Mouse (Mus musculus): ENCODE results near the gene Orm2. TPM values are rescaled to one million over a fixed set of nuclear protein-coding genes. Genes with fewer than 3 reads are reported as not detected.

Gene Orm2
- polyA plus RNA-seq, 1 experiment from 2014 or later = not detected

DNA sequence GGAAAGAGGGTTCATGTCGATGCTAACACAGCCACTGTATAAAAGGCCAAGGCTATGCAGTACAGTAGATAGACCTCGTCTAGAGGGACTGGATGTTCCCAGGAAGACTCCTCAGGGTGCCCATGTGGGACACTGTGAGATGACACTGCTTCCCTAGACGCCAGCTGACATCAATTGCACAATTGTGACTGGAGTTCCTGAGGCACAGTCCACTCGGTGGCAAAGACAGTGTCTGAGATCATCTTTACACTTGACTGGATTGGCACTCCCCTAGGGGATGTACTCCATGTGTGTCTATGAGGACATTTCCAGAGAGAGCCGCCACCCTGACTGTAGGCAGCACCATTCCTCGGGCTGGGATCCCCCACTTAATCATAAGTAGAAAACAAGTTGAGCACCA is 13.7 kb upstream of the Orm2 start:
- ATAC-seq = no peak
- Histone ChIP-seq H3K4me2 (no peak overlapping the region), H3K36me3 (ENCODE audit: poor library complexity, severe bottlenecking) (no peaks in the 10 kb centered on the region), H3K27ac (no peak overlapping the region), H3K9ac (no peak overlapping the region), H3K4me3 (no peak overlapping the region), H3K4me1 (no peaks in the 10 kb centered on the region), H3K9me3 (replicated peaks) (no peaks in the 10 kb centered on the region), H3K27me3 (no peaks in the 10 kb centered on the region)
- 79% methylated on average over 6 of the region's 6 CpGs for WGBS

DNA sequence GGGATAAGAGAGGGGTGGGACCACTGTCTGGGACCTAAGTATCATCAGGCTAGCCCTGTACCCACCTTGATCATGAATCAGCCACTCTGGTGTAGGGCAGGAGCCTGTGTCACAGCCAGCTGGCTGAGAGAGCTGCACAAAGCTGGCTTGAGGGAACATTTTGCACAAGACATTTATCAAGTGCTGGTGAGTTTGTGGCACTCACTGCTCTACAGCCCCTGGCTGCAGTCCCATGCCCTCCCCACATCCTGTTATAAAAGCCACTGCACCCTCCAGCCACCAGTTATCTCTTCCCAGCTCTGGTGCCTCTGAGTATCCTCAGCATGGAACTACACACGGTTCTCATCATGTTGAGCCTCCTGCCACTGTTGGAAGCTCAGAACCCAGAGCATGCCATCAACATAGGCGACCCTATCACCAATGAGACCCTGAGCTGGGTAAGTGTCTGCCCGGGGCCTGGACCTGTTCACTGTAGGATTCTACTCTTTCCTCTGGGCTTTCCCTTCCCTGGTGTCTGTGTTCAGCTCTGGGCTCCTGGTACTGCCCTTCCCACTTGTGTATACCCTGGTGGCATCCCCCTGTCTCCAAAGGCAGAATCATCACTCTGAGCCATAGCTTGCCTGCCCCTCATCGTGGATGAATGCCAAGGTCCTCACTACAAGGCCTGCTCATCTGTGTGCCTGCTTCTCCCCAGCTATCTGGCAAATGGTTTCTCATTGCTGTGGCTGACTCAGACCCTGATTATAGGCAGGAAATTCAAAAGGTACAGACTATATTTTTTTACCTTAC is 6.2 kb upstream of the Orm2 start, which contains the start of gene Orm3:
Orm3 (plus strand) TSS at position 286 of the 789 bp plus-strand sequence.
- Histone ChIP-seq H3K9me3 (replicated peaks) (no peaks in the 10 kb centered on the region), H3K4me1 (no peaks in the 10 kb centered on the region), H3K4me3 (no peak within 1 kb of the TSS), H3K9ac (no peak within 1 kb of the TSS), H3K27me3 (no peaks in the 10 kb centered on the region), H3K4me2 (no peak within 1 kb of the TSS), H3K27ac (no peak within 1 kb of the TSS), H3K36me3 (ENCODE audit: poor library complexity, severe bottlenecking) (no peaks in the 10 kb centered on the region)
- ATAC-seq = no peak
- 79% methylated on average over 4 of the region's 4 CpGs for WGBS

DNA sequence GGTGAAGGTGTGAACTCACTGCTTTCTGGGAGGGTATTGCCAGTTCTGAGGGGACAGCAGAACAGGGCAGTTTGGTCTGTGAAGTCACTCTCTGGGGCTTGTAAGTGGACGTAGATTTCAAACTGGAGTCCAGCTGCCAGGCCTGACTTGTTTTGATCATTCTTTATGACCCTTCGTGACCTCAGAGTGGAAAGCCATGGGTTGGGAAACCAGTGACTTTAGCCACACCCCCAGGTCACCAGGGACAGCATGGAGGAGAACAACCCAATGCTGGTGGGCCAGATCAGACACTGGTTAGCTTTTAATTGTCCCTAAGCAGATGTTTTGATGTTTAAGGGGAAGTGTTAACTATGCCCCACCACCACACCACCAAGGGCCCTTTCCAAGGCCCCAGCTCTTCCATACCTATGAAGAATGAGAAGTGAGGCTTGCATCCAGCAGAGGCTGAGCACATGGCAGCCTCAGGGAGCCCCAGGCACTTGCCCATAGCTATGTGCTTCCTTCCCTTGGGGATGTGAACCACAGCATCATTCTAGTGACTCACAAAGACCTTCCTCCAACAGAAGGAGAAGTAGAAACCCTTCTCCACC is 5.2 kb upstream of the Orm2 start:
- 69% methylated on average over 2 of the region's 2 CpGs for WGBS
- no peaks in the 10 kb centered on the region for H3K9me3 ChIP-seq (replicated peaks)

DNA sequence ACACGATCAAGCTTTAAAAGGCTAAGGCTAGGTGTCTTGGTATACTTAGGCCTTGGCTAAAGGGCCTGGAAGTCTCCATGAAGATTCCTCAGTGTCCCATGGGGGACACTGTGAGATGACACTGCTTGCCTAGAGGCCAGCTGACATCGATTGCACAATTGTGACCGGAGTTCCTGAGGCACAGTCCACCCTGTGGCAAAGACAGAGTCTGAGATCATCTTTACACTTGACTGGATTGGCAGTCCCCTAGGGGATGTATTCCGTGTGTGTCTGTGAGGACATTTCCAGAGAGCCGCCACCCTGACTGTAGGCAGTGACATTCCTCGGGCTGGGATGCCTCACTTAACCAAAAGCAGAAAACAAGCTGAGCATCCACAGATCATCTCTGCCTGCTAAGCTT is 2.4 kb upstream of the Orm2 start:
- no peaks in the 10 kb centered on the region for H3K36me3 ChIP-seq (ENCODE audit: poor library complexity, severe bottlenecking)
- no peaks in the 10 kb centered on the region for H3K9me3 ChIP-seq (replicated peaks)
- H3K27me3 ChIP-seq = no peaks in the 10 kb centered on the region
- H3K4me3 ChIP-seq = no peak overlapping the region
- no peaks in the 10 kb centered on the region for H3K4me1 ChIP-seq
- WGBS = 79% methylated on average over 6 of the region's 6 CpGs
- ATAC-seq = no peak
- no peak overlapping the region for H3K27ac ChIP-seq
- H3K9ac ChIP-seq = no peak overlapping the region
- H3K4me2 ChIP-seq = no peak overlapping the region

More for the DNA sequence above, 5.2 kb upstream of the Orm2 start:
- Histone ChIP-seq H3K27me3 (no peaks in the 10 kb centered on the region), H3K36me3 (ENCODE audit: poor library complexity, severe bottlenecking) (no peaks in the 10 kb centered on the region), H3K4me2 (no peak overlapping the region), H3K4me1 (no peaks in the 10 kb centered on the region), H3K27ac (no peak overlapping the region), H3K9ac (no peak overlapping the region), H3K4me3 (no peak overlapping the region)
- ATAC-seq = no peak

DNA sequence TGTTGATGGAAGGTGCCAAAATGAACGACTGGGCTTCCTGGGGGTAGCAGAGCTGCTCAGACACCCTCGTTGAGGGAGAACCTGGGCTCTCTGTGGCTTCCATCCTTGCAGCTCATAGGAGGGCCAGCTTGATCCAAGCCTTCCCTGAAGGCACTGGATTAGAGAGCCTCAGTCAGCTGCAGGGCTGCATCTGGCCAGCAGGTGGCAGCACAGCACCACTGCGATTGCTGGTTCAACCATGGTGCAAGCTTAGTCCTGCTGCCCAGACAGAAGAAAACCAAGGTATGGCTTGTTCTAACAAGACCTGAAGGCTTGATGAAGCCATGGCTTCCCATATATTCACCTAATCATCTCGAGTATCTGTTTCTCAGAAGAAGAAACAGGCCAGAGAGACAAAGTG is 6.3 kb downstream of the Orm2 start:
- Histone ChIP-seq H3K4me1 (no peaks in the 10 kb centered on the region), H3K36me3 (ENCODE audit: poor library complexity, severe bottlenecking) (peaks cover 70% of the 10 kb centered on the region), H3K9ac (no peak overlapping the region), H3K27me3 (no peaks in the 10 kb centered on the region), H3K4me2 (no peak overlapping the region), H3K27ac (no peak overlapping the region), H3K9me3 (replicated peaks) (no peaks in the 10 kb centered on the region), H3K4me3 (no peak overlapping the region)
- peak; percentile 75 for ATAC-seq
- WGBS = 15% methylated on average over 4 of the region's 4 CpGs

DNA sequence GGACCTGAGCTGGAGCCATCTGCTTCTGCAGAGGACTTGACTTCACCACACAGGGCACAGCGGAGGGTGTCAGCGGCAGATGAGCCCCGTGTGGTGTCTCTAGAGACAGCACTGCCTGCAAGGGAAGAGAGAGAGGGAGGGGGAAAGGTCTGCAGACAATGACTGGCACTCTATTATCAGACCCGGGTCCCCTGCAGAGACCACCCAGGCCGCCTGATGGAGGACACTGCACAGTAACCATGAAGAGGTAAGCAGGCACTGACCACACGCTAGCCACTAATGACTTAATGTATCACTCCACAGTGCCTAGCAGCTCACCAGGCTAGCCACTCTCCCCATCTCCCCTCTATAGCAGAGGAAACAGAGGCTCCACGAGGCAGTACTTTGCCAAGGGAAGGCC is 8.6 kb downstream of the Orm2 start:
- H3K4me3 ChIP-seq = no peak overlapping the region

DNA sequence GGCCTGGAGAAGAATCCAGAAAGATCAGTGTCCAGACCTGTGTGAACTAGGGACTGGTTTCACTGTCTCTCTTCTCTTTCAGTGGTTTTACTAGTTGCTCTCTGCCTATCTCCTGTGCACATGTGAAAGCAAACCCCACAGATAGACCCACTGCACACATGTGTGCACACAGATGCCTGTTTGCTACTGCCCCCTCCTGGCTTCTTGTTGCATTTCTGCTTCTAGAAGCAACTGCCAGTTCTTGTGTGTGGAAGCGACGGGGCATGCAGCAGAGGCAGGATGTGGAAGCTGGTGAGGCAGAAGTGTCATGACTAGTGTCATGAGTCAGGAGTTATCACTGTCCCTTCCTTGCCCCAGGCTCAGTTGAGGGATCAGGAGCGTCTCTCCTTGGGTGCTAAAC is 9.6 kb downstream of the Orm2 start:
- H3K4me1 ChIP-seq = 0 out of 2 replicates have a peak, but pooled peaks cover 7% of the 10 kb centered on the region
- 65% methylated on average over 3 of the region's 3 CpGs for WGBS
- H3K27me3 ChIP-seq = no peaks in the 10 kb centered on the region
- no peaks in the 10 kb centered on the region for H3K9me3 ChIP-seq (replicated peaks)
- no peak for ATAC-seq
- H3K27ac ChIP-seq = no peak overlapping the region
- no peak overlapping the region for H3K9ac ChIP-seq
- peaks cover 97% of the 10 kb centered on the region for H3K36me3 ChIP-seq (ENCODE audit: poor library complexity, severe bottlenecking)
- H3K4me2 ChIP-seq = no peak overlapping the region
- H3K4me3 ChIP-seq = no peak overlapping the region

More for the DNA sequence above, 8.6 kb downstream of the Orm2 start:
- Histone ChIP-seq H3K4me2 (no peak overlapping the region), H3K36me3 (ENCODE audit: poor library complexity, severe bottlenecking) (peaks cover 92% of the 10 kb centered on the region), H3K4me1 (0 out of 2 replicates have a peak, but pooled peaks cover 7% of the 10 kb centered on the region), H3K27me3 (no peaks in the 10 kb centered on the region), H3K9ac (no peak overlapping the region; the same call in 1 of the 2 replicates), H3K9me3 (replicated peaks) (no peaks in the 10 kb centered on the region), H3K27ac (no peak overlapping the region)
- ATAC-seq = no peak
- 33% methylated on average over 7 of the region's 7 CpGs for WGBS

DNA sequence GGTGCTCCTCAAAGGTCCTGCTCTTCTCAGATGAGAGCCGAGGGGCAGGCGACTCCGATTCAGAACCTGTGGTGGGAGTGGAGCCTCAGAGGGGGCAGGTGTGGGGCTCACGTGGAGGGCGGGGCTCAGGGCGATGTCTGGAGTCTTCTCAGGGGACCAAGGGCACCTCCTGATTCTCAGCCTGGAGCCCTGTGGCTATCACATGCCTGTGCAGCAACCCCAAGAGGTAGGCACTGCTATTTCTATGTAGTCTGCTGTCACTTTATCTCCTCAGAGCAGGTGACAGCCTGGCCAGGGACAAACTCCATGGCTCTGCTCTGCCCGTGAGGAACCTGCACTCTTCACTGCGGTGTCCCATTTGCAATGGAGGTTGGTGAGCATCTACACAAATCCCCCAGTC is 11.2 kb downstream of the Orm2 start:
- no peak overlapping the region for H3K9ac ChIP-seq
- no peak overlapping the region for H3K4me3 ChIP-seq
- H3K4me1 ChIP-seq = 0 out of 2 replicates have a peak, but pooled peaks cover 7% of the 10 kb centered on the region
- H3K27ac ChIP-seq = no peak overlapping the region
- WGBS = 95% methylated on average over 8 of the region's 8 CpGs
- H3K4me2 ChIP-seq = no peak overlapping the region
- no peak for ATAC-seq
- H3K9me3 ChIP-seq (replicated peaks) = no peaks in the 10 kb centered on the region
- H3K27me3 ChIP-seq = no peaks in the 10 kb centered on the region
- H3K36me3 ChIP-seq (ENCODE audit: poor library complexity, severe bottlenecking) = peaks cover 98% of the 10 kb centered on the region

DNA sequence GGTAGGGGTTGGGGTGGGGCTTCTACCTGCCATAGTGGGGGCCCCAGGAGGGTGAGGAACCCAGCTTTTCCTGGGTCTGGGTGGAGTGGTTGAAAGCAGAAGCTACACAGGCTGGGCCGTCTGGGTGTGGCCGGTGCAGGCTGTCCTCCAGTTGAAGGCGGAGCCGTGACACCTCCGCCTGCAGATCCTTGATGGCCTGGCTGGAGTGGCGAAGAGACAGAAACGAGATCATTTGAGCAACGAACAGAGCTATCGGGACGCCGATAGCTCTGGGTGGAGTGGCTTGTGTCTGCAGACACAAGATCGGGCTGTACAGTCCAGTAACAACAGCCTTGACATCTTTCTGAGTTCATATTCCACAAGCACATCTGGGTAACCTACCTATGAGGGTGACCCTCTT is 12.1 kb downstream of the Orm2 start:
- H3K27me3 ChIP-seq = no peaks in the 10 kb centered on the region
- no peak for ATAC-seq
- H3K9me3 ChIP-seq (replicated peaks) = no peaks in the 10 kb centered on the region
- H3K36me3 ChIP-seq (ENCODE audit: poor library complexity, severe bottlenecking) = peaks cover 98% of the 10 kb centered on the region
- WGBS = 90% methylated on average over 12 of the region's 12 CpGs
- no peak overlapping the region for H3K4me3 ChIP-seq
- no peak overlapping the region for H3K9ac ChIP-seq
- no peak overlapping the region for H3K4me2 ChIP-seq
- 0 out of 2 replicates have a peak, but pooled peaks cover 7% of the 10 kb centered on the region for H3K4me1 ChIP-seq
- 0 out of 2 replicates have a peak overlapping the region, but pooled peaks have one; percentile 6 for H3K27ac ChIP-seq

DNA sequence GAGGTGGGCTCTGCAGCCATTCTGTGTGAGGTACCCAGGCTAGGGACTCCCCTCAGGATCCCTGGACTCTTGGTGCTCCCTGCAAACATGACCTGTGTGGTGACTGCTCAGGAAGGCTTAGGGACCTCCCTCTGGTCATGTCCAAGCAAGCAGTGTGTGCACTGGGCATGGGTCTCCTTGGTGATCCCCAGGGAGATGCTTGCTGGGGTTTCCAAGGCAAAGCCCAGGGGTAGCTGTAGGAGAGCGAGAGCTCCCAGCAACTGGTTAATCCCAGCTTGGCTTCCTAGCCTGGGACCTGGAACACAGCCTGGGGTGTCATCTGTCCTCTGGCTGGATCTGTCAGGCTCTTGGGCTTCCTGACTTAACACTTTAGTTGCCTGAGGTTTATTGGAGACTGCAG is 13.1 kb downstream of the Orm2 start:
- H3K9ac ChIP-seq = no peak overlapping the region
- H3K4me2 ChIP-seq = no peak overlapping the region
- WGBS = 55% methylated on average over 1 of the region's 1 CpGs
- ATAC-seq = no peak
- H3K27me3 ChIP-seq = no peaks in the 10 kb centered on the region
- H3K27ac ChIP-seq = no peak overlapping the region
- no peaks in the 10 kb centered on the region for H3K9me3 ChIP-seq (replicated peaks)
- no peak overlapping the region for H3K4me3 ChIP-seq
- H3K36me3 ChIP-seq (ENCODE audit: poor library complexity, severe bottlenecking) = peaks cover 99% of the 10 kb centered on the region
- H3K4me1 ChIP-seq = 0 out of 2 replicates have a peak, but pooled peaks cover 7% of the 10 kb centered on the region

DNA sequence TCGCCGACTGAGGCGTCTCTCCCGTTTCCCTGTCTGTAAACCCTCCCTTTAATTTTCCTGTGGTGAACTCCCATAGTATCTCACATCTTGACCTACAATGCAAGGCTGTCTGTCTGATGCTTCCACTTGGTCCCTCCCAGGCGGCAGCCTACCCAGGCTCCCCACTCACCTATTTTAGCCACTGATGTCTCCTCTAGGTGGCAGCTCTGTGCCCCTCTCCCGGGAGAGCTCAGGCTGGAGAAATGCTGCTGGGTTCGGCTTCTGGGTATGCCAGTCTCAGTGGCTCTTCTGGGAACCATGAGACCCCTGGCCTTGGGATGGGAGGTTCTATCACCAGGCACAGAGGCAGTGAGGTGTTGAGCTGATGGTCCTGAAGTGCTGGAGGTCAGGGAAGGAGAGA is 15.2 kb downstream of the Orm2 start:
- no peak; the same call in 1 of the 2 replicates for ATAC-seq
- 68% methylated on average over 7 of the region's 7 CpGs for WGBS
- H3K27ac ChIP-seq = no peak overlapping the region
- no peaks in the 10 kb centered on the region for H3K27me3 ChIP-seq
- no peak overlapping the region for H3K9ac ChIP-seq
- H3K4me2 ChIP-seq = no peak overlapping the region
- no peak overlapping the region for H3K4me3 ChIP-seq
- H3K36me3 ChIP-seq (ENCODE audit: poor library complexity, severe bottlenecking) = peaks cover 99% of the 10 kb centered on the region
- H3K4me1 ChIP-seq = 0 out of 2 replicates have a peak, but pooled peaks cover 7% of the 10 kb centered on the region
- H3K9me3 ChIP-seq (replicated peaks) = no peaks in the 10 kb centered on the region

DNA sequence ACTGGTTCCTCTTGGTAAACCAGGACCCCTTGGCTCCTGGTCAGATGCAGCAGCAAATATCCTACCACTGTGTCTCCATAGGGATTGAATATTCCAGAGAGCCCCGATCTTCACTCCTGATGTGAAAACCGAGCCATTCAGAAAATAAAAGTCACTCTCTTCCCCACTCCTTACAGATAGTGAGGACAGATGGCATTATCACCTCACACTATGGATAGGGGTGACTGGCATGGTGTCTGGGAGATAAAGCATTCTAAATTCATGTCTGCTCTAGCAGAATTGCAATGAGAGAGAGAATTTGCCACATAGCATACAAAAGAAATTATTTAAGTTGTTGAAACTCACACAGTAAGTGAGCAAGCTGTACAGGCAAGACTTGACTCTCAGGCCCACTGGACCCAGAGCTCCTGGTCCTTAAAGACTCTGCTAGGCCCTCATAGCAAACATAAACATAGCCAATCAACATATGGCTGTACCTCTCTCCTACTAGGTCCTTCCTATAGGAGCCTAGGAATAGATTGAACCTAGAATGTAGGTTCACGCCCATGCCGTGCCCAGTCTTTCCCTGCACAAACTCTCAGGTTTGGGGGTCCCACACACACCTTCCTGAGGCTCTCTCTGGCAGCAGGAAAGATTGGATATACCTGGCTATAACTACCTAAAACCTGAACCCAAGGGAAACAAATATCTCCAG is 20.6 kb downstream of the Orm2 start:
- WGBS = 93% methylated on average over 4 of the region's 4 CpGs
- no peak overlapping the region for H3K4me2 ChIP-seq
- H3K9ac ChIP-seq = no peak overlapping the region
- H3K27me3 ChIP-seq = no peaks in the 10 kb centered on the region
- H3K9me3 ChIP-seq (replicated peaks) = no peaks in the 10 kb centered on the region
- no peak for ATAC-seq
- H3K4me1 ChIP-seq = peaks cover 11% of the 10 kb centered on the region
- no peak overlapping the region for H3K4me3 ChIP-seq
- H3K27ac ChIP-seq = no peak overlapping the region
- peaks cover 90% of the 10 kb centered on the region for H3K36me3 ChIP-seq (ENCODE audit: poor library complexity, severe bottlenecking)

All from forebrain, embryonic 13.5 days (tissue).